Mouse (Mus musculus): ENCODE measurements at regions not wholly inside any gene's neighbourhood (a gene's known extent, or its start where the extent isn't known, plus 50 kb on each side); places are given as distances from the start of the nearest gene placed in this dataset.

- no peaks in the 10 kb centered on the region for H3K36me3 ChIP-seq (ENCODE audit: control insufficient read depth in 1 of 2, insufficient read depth in 2 of 2, low read length in 2 of 2)
- no peak for TF ChIP-seq ZMIZ1 (IDR thresholded peaks at IDR 0.05; ENCODE audit: low read depth, low read length)
- TF ChIP-seq ETS1 (IDR thresholded peaks at IDR 0.05; ENCODE audit: low read depth, low read length), result no peak
- no peak for TF ChIP-seq MAFK (IDR thresholded peaks at IDR 0.05; ENCODE audit: borderline replicate concordance, low read depth, low read length)
- no peak for TF ChIP-seq POLR2AphosphoS2 (IDR thresholded peaks at IDR 0.05; ENCODE audit: low read length)
- H3K4me3 ChIP-seq (ENCODE audit: control insufficient read depth in 1 of 2, insufficient read depth in 1 of 2, low read depth in 2 of 2, low read length in 2 of 2), result no peak overlapping the region
- no peak for DNase-seq (ENCODE audit: low read depth, low spot score)
- no peak overlapping the region for H3K9ac ChIP-seq (ENCODE audit: control insufficient read depth, low read depth, low read length, poor library complexity, severe bottlenecking)
- no peaks in the 10 kb centered on the region for H3K4me1 ChIP-seq (ENCODE audit: control insufficient read depth in 1 of 2, insufficient read depth in 2 of 2, low read length in 2 of 2)
- H3K9me3 ChIP-seq (replicated peaks; ENCODE audit: insufficient read depth, low read length), result no peaks in the 10 kb centered on the region
- H3K79me2 ChIP-seq (ENCODE audit: control insufficient read depth, insufficient read depth, low read length, poor library complexity), result no peaks in the 10 kb centered on the region
- no peaks in the 10 kb centered on the region for H3K27me3 ChIP-seq (ENCODE audit: control insufficient read depth in 1 of 2, insufficient read depth in 2 of 2, low read length in 2 of 2)
- H3K27ac ChIP-seq (ENCODE audit: control insufficient read depth, low read depth, low read length), result no peak overlapping the region
Measured at GRCm38 (mm10) chr10:125607787-125608617, 218.7 kb upstream of the Slc16a7 start.

- no peak for DNase-seq (ENCODE audit: low read depth, low spot score)
- Histone ChIP-seq H3K4me1 (ENCODE audit: control insufficient read depth in 1 of 2, insufficient read depth in 2 of 2, low read length in 2 of 2) (no peaks in the 10 kb centered on the region), H3K36me3 (ENCODE audit: control insufficient read depth in 1 of 2, insufficient read depth in 2 of 2, low read length in 2 of 2) (no peaks in the 10 kb centered on the region), H3K27me3 (ENCODE audit: control insufficient read depth in 1 of 2, insufficient read depth in 2 of 2, low read length in 2 of 2) (no peaks in the 10 kb centered on the region), H3K4me3 (ENCODE audit: control insufficient read depth in 1 of 2, insufficient read depth in 1 of 2, low read depth in 2 of 2, low read length in 2 of 2) (no peak overlapping the region), H3K9ac (ENCODE audit: control insufficient read depth, low read depth, low read length, poor library complexity, severe bottlenecking) (no peak overlapping the region), H3K27ac (ENCODE audit: control insufficient read depth, low read depth, low read length) (no peak overlapping the region), H3K79me2 (ENCODE audit: control insufficient read depth, insufficient read depth, low read length, poor library complexity) (no peaks in the 10 kb centered on the region), H3K9me3 (replicated peaks; ENCODE audit: insufficient read depth, low read length) (no peaks in the 10 kb centered on the region)
- TF ChIP-seq HCFC1 (IDR thresholded peaks at IDR 0.05; ENCODE audit: low read depth, low read length), result no peak
- no peak for TF ChIP-seq CHD2 (IDR thresholded peaks at IDR 0.05; ENCODE audit: low read length)
- no peak for TF ChIP-seq NRF1 (IDR thresholded peaks at IDR 0.05; ENCODE audit: insufficient read depth, low read depth, low read length, poor library complexity, severe bottlenecking)
- TF ChIP-seq RCOR1 (IDR thresholded peaks at IDR 0.05; ENCODE audit: low read depth, low read length), result no peak
- TF ChIP-seq ZNF384 (IDR thresholded peaks at IDR 0.05; ENCODE audit: low read depth, low read length), result no peak
- TF ChIP-seq MAZ (IDR thresholded peaks at IDR 0.05; ENCODE audit: low read depth, low read length), result no peak
- TF ChIP-seq USF1 (IDR thresholded peaks at IDR 0.05; ENCODE audit: low read depth, low read length), result no peak
- TF ChIP-seq RAD21 (IDR thresholded peaks at IDR 0.05; ENCODE audit: low read depth, low read length), result no peak
- no peak for TF ChIP-seq GABPA (IDR thresholded peaks at IDR 0.05; ENCODE audit: low read depth, low read length)
- TF ChIP-seq TCF12 (IDR thresholded peaks at IDR 0.05; ENCODE audit: low read depth, low read length), result no peak
- no peak for TF ChIP-seq UBTF (IDR thresholded peaks at IDR 0.05; ENCODE audit: borderline replicate concordance, insufficient read depth, low read depth, low read length)
- no peak for TF ChIP-seq NELFE (IDR thresholded peaks at IDR 0.05; ENCODE audit: low read depth, low read length)
- no peak for TF ChIP-seq USF2 (IDR thresholded peaks at IDR 0.05; ENCODE audit: borderline replicate concordance in 1 of 2, insufficient read depth in 1 of 2, low read depth in 1 of 2, low read length in 2 of 2)
Measured at GRCm38 (mm10) chr10:125610353-125610752, 221.1 kb upstream of the Slc16a7 start.
